Mouse (Mus musculus) ES-E14 (cell line): ENCODE data around the gene Gm9508. TPM values are rescaled to one million over a fixed set of nuclear protein-coding genes. Genes with fewer than 3 reads are reported as not detected.

ENCODE experiments used
- DNase-seq: peaks from one replicate; pipeline ENCODE4 v3.0.0-alpha.2; 2013; ENCODE audit warnings: low read depth, low spot score
- H3K27ac ChIP-seq: 2 replicates; pipeline ENCODE4 v1.5.1; 2012; ENCODE audit warnings: low read depth, mild to moderate bottlenecking, low read length, moderate library complexity, mixed read lengths; ENCODE audit not compliant: poor library complexity, insufficient read depth, severe bottlenecking
- H3K36me3 ChIP-seq: 2 replicates; pipeline ENCODE4 v1.6.1; 2012; ENCODE audit warnings: mild to moderate bottlenecking, low read length, moderate library complexity, mixed read lengths; ENCODE audit not compliant: control insufficient read depth, poor library complexity, insufficient read depth, severe bottlenecking
- H3K4me1 ChIP-seq, 2 experiments: fragments of 150-350 bp in 1 of 2; sonication (generic) in 1 of 2; 2 replicates each; pipeline ENCODE4 v1.6.1; 2012; ENCODE audit warnings: low read length in 2 of 2, mild to moderate bottlenecking in 1 of 2, mixed read lengths in 1 of 2; ENCODE audit not compliant: control insufficient read depth in 2 of 2, insufficient read depth in 2 of 2, poor library complexity in 1 of 2
- H3K4me3 ChIP-seq, 2 experiments: fragments of 150-350 bp in 1 of 2; sonication (generic) in 1 of 2; 2 replicates each; pipeline ENCODE4 v1.5.1; 2012; ENCODE audit warnings: low read length in 2 of 2, low read depth in 1 of 2, mild to moderate bottlenecking in 1 of 2, mixed read lengths in 1 of 2; ENCODE audit not compliant: insufficient read depth in 1 of 2, poor library complexity in 1 of 2, severe bottlenecking in 1 of 2
- H3K9ac ChIP-seq: 2 replicates; pipeline ENCODE4 v1.6.1; 2012; ENCODE audit warnings: low read depth, mild to moderate bottlenecking, low read length, mixed read lengths; ENCODE audit not compliant: poor library complexity, insufficient read depth, severe bottlenecking
- H3K9me3 ChIP-seq: fragments of 150-350 bp; sonication (generic); 2 replicates; pipeline ENCODE4 v1.6.1; 2012; ENCODE audit warnings: low read depth, mild to moderate bottlenecking, low read length; ENCODE audit not compliant: control insufficient read depth, insufficient read depth
- CHD2 ChIP-seq: IDR thresholded peaks from 2 replicates; pipeline ENCODE4 v1.6.1; 2014; ENCODE audit warnings: mild to moderate bottlenecking, low read depth, low read length, inconsistent platforms
- HCFC1 ChIP-seq: IDR thresholded peaks from 2 replicates; pipeline ENCODE4 v1.6.1; 2012; ENCODE audit warnings: low read length, inconsistent platforms, borderline replicate concordance; ENCODE audit not compliant: insufficient read depth
- MAFK ChIP-seq: IDR thresholded peaks from 2 replicates; pipeline ENCODE4 v1.6.1; 2014; ENCODE audit warnings: mild to moderate bottlenecking, low read depth, low read length, inconsistent platforms; ENCODE audit not compliant: insufficient read depth
- ZC3H11A ChIP-seq: IDR thresholded peaks from 2 replicates; pipeline ENCODE4 v1.6.1; 2012; ENCODE audit warnings: low read depth, mild to moderate bottlenecking, inconsistent platforms, low read length, borderline replicate concordance
- ZNF384 ChIP-seq: IDR thresholded peaks from 2 replicates; pipeline ENCODE4 v1.6.1; 2012; ENCODE audit warnings: low read depth, low read length, inconsistent platforms
- in situ Hi-C, 2 experiments: fragments of 600-800 bp; cut with MboI; formaldehyde crosslinking; loops; one replicate each; pipeline ENCODE4 v1.15.1; 2025; ENCODE audit warnings: low sequenced_read_pairs in 2 of 2, inconsistent platforms in 1 of 2; ENCODE audit not compliant: unreplicated experiment in 2 of 2
- total RNA-seq: library from RNA; depleted of rRNA; stranded (reverse); fragments of 300-350 nt; gene quantifications from 2 replicates; pipeline ENCODE4 v1.2.3, GENCODE M21; 2012

Gene Gm9508
- total RNA-seq, 1 experiment = not detected

DNA sequence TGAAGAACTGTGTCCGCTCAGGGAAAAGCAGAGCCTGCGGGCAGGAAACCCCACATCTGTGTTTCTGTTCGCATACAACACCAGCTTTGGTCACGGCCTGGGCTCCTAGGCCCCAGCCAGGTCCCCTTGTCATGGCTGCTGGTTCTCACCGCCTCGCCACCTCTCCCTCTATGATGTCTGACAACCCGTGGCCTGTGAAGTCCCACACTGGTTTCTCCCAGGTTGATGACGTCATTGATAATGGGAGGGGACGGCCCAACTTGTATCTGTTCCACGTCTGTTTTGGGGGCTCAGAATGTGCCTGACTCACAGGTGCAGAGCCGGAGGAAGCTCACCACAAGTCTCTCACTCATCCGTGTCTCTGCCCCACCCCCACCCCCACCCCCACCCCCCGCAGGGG, 23.3 kb downstream of the Gm9508 start:
- Histone ChIP-seq H3K36me3 (no peaks in the 10 kb centered on the region), H3K4me3 (no peak overlapping the region), H3K9ac (no peak overlapping the region), H3K9me3 (no peaks in the 10 kb centered on the region), H3K27ac (no peak overlapping the region), H3K4me1 (peaks cover 0 to 14% of the 10 kb centered on the region in 2 experiments; a peak in 2 of 4 replicates)
- TF ChIP-seq ZNF384 = no peak
- no peak for TF ChIP-seq MAFK
- TF ChIP-seq HCFC1 = no peak
- no peak for TF ChIP-seq CHD2
- TF ChIP-seq ZC3H11A = no peak
- in situ Hi-C loops = no loop called here
- DNase-seq = no peak

DNA sequence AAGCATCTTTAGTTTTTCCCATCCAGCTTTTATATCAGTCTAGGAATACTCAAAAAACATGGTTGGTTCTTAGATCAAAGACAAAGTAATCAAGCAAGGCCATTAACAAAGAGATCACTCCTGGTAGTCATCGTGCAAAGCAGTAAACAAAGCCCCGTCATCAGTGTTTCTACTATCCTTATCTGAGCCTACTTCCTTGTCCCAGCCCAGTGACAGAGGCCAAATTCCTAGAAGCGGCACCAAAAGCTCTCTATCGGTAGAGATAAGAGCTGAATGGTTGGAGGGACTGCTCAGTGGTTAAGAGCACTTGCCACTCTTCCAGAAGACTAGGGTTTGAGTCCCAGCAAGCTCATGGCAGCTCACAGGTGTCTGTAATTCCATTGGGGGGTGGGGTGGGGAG, 25.5 kb downstream of the Gm9508 start:
- in situ Hi-C loops = no loop called here
- TF ChIP-seq ZC3H11A (no peak), CHD2 (no peak), MAFK (no peak), ZNF384 (no peak), HCFC1 (no peak)
- H3K4me3 ChIP-seq = no peak overlapping the region
- DNase-seq = no peak
- H3K36me3 ChIP-seq = no peaks in the 10 kb centered on the region
- no peak overlapping the region for H3K27ac ChIP-seq
- no peaks in the 10 kb centered on the region for H3K9me3 ChIP-seq
- H3K9ac ChIP-seq = no peak overlapping the region
- peaks cover 0 to 14% of the 10 kb centered on the region in 2 experiments; a peak in 2 of 4 replicates for H3K4me1 ChIP-seq

DNA sequence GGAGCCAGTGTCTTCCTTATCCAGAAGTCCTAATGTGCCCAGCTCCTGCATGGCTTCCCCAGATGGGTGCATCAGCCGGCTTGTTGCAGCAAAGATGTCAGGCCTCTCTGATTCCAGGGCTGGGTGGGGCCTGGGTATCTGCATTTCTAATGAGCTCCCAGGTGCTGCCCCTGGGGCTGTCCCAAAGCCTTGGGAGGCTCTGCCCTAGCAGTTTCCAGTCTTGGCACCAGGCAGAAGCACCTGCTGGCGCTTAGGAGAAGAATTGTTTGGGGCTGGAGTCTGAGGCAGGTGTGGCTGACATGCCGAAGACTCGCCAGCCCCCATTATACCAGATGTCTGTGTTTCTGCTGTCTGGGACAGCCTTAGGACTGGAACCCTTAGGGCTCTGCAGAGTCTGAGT, 26.3 kb downstream of the Gm9508 start:
- no peak overlapping the region for H3K9ac ChIP-seq
- no peak overlapping the region for H3K4me3 ChIP-seq
- H3K27ac ChIP-seq = no peak overlapping the region
- peaks cover 0 to 14% of the 10 kb centered on the region in 2 experiments; a peak in 2 of 4 replicates for H3K4me1 ChIP-seq
- H3K9me3 ChIP-seq = no peaks in the 10 kb centered on the region
- DNase-seq = no peak
- TF ChIP-seq CHD2 (no peak), HCFC1 (no peak), ZC3H11A (no peak), MAFK (no peak), ZNF384 (no peak)
- in situ Hi-C loops = no loop called here
- no peaks in the 10 kb centered on the region for H3K36me3 ChIP-seq

DNA sequence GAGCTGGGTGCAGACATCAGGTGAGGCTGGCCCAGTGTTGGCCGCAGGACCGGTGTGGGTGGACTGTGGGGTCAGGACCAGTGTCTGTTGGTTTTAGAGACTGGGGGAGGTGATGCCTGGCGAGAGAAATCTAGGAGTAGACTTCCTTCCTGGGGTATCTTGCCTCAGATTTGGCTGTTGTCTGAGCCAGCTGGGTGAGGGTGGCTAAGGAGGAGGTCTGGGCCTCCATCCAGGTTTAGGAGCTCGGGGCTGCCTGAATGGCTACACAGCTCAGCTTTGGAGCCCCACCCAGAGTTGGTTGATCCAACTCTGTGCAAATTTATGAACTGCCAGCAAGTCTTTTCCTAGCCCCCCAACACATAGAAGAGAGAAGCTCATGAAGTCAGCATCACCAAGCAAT, 29.6 kb downstream of the Gm9508 start:
- no peak overlapping the region for H3K27ac ChIP-seq
- peaks cover 0 to 4% of the 10 kb centered on the region in 2 experiments; a peak in 1 of 4 replicates for H3K4me1 ChIP-seq
- no peak for DNase-seq
- TF ChIP-seq ZC3H11A (no peak), CHD2 (no peak), HCFC1 (no peak), ZNF384 (no peak), MAFK (no peak)
- no peaks in the 10 kb centered on the region for H3K9me3 ChIP-seq
- H3K9ac ChIP-seq = no peak overlapping the region
- H3K4me3 ChIP-seq = no peak overlapping the region
- in situ Hi-C loops = no loop called here
- H3K36me3 ChIP-seq = no peaks in the 10 kb centered on the region

DNA sequence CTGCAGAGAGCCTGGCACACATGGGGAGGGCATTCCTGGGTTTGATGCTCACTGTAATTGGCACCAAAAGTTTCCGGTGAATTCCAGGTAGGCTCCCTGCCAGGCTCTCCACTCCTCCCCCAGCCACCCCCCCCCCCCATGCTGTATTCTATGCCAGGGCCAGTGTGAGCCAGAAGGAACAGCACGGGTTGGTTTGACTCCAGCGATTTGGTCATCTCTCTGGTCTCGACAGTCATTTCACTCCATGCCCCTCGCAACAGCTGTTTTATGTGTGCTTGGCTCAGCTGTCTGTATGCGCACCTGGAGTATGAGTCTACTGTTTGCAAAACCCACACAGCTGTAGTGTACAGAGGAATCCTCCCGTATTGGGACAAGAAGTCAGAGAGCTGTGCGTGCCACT, 30.7 kb downstream of the Gm9508 start:
- no peak overlapping the region for H3K9ac ChIP-seq

More for the DNA sequence above, 30.7 kb downstream of the Gm9508 start:
- DNase-seq = no peak
- no peak overlapping the region for H3K27ac ChIP-seq
- H3K36me3 ChIP-seq = no peaks in the 10 kb centered on the region
- in situ Hi-C loops = no loop called here
- TF ChIP-seq CHD2 (no peak), ZC3H11A (no peak), HCFC1 (no peak), ZNF384 (no peak), MAFK (no peak)
- H3K4me1 ChIP-seq = peaks cover 0 to 4% of the 10 kb centered on the region in 2 experiments; a peak in 1 of 4 replicates
- H3K9me3 ChIP-seq = no peaks in the 10 kb centered on the region
- H3K4me3 ChIP-seq = no peak overlapping the region
